ENCODE assay signal across 13 mouse cellular contexts in the genomic region with DNA sequence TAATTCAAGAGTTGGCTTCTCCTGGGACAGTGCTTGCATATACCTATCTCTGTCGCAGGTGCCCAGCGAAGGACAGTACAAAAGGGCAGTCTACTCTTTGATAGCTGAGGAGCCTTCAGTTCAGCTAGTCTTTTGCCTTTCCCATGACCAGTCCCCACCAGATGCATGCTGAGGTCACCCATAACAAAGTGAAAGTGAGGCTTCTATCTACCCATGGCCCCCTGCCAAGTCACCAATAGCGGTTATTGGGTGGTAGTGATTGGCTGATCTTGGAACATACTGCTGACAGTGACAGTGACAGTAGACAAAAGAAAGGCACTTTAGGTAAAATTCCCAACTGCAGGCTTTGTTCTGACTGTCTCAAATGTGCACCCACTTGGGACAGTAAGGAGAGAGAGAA. TPM values are rescaled to one million over a fixed set of nuclear protein-coding genes. Genes with fewer than 3 reads are reported as not detected.
DNase-seq lines count a peak whose midpoint lies in the region; ATAC-seq and TF ChIP-seq lines count a peak whose summit lies in the region.
"Had no signal": no experiment of that assay in that cellular context is flagged by ENCODE, and none has a peak within 500 bp of the region (broad histone marks: within the 10 kb centered on the region; RNA-seq: fewer than 3 reads in every experiment).

No protein-coding gene starts in this region.

- TF ChIP-seq POLR2A in liver, adult 2 months (IDR thresholded peaks at IDR 0.05; ENCODE audit: extremely low read depth, insufficient read depth, low read length) = no peak

- H3K27ac ChIP-seq in liver, adult 2 months (replicated peaks; ENCODE audit: insufficient read depth, low read depth, low read length) = no peak overlapping the region
- H3K27ac ChIP-seq in intestine, embryonic 16.5 days (ENCODE audit: low read length) = no peak overlapping the region
- peak overlapping the region; percentile 75 for H3K27ac ChIP-seq in stomach, embryonic 16.5 days (ENCODE audit: low read length)
- no peak overlapping the region for H3K27ac ChIP-seq in kidney, embryonic 15.5 days
- H3K27ac ChIP-seq: forebrain, embryonic 13.5 days; limb, embryonic 13.5 days; midbrain, embryonic 15.5 days had no signal

- 30% methylated on average over 3 of the region's 3 CpGs for WGBS in liver, adult 2 months
- 84% methylated on average over 3 of the region's 3 CpGs for WGBS in intestine, embryonic 16.5 days
- WGBS in stomach, embryonic 16.5 days = 89% methylated on average over 3 of the region's 3 CpGs
- WGBS in kidney, embryonic 15.5 days = 93% methylated on average over 3 of the region's 3 CpGs

- TF ChIP-seq CTCF in liver, adult 2 months (IDR thresholded peaks at IDR 0.05; ENCODE audit: low read depth, low read length) = no peak

- H3K27me3 ChIP-seq in liver, adult 2 months (ENCODE audit: control insufficient read depth, insufficient read depth, low read length) = no peaks in the 10 kb centered on the region
- no peaks in the 10 kb centered on the region for H3K27me3 ChIP-seq in intestine, embryonic 16.5 days (replicated peaks; ENCODE audit: control insufficient read depth, insufficient read depth, low read length)
- H3K27me3 ChIP-seq in stomach, embryonic 16.5 days (ENCODE audit: control insufficient read depth, insufficient read depth, low read length) = no peaks in the 10 kb centered on the region
- no peaks in the 10 kb centered on the region for H3K27me3 ChIP-seq in kidney, embryonic 15.5 days
- H3K27me3 ChIP-seq: forebrain, embryonic 13.5 days; limb, embryonic 13.5 days; midbrain, embryonic 15.5 days had no signal

- no peak overlapping the region for H3K4me3 ChIP-seq in liver, adult 2 months (ENCODE audit: insufficient read depth, low read depth, low read length)
- no peak overlapping the region for H3K4me3 ChIP-seq in intestine, embryonic 16.5 days (ENCODE audit: low read length)
- no peak overlapping the region for H3K4me3 ChIP-seq in stomach, embryonic 16.5 days (replicated peaks; ENCODE audit: low read length)
- no peak overlapping the region for H3K4me3 ChIP-seq in kidney, embryonic 15.5 days (replicated peaks)
- H3K4me3 ChIP-seq: forebrain, embryonic 13.5 days; limb, embryonic 13.5 days; midbrain, embryonic 15.5 days had no signal

- no peak overlapping the region; the same call in 1 of the 2 replicates for H3K9ac ChIP-seq in liver, adult 2 months (ENCODE audit: low read depth, low read length)
- H3K9ac ChIP-seq in intestine, embryonic 16.5 days (ENCODE audit: low read depth, low read length) = no peak overlapping the region
- no peak overlapping the region for H3K9ac ChIP-seq in stomach, embryonic 16.5 days (ENCODE audit: low read length)
- H3K9ac ChIP-seq in kidney, embryonic 15.5 days = no peak overlapping the region
- H3K9ac ChIP-seq: forebrain, embryonic 13.5 days; limb, embryonic 13.5 days; midbrain, embryonic 15.5 days had no signal

- no peak overlapping the region for H3K4me2 ChIP-seq in intestine, embryonic 16.5 days (ENCODE audit: low read depth, low read length)
- H3K4me2 ChIP-seq in stomach, embryonic 16.5 days (ENCODE audit: low read depth, low read length) = peak overlapping the region; percentile 25; the same call in 1 of the 2 replicates
- H3K4me2 ChIP-seq in kidney, embryonic 15.5 days = no peak overlapping the region
- H3K4me2 ChIP-seq: forebrain, embryonic 13.5 days; limb, embryonic 13.5 days; midbrain, embryonic 15.5 days had no signal

- DNase-seq in liver, adult 2 months (ENCODE audit: extremely low read depth, low read depth, low spot score) = peak; percentile 43
- DNase-seq in liver = no peak
- DNase-seq in adrenal gland, adult 2 months = peak; percentile 44
- no peak for DNase-seq in cerebellum, adult 11-12 months
- DNase-seq: gastrocnemius, postnatal 14 days; kidney, adult 8-10 months; thymus, adult 2 months had no signal

- peak; percentile 45 for ATAC-seq in intestine, embryonic 16.5 days
- no peak for ATAC-seq in stomach, embryonic 16.5 days (ENCODE audit: insufficient read depth, low FRiP score)
- no peak for ATAC-seq in kidney, embryonic 15.5 days (replicated peaks; ENCODE audit: low FRiP score)
- ATAC-seq: forebrain, embryonic 13.5 days had no signal

- H3K36me3 ChIP-seq in liver, adult 2 months (ENCODE audit: control insufficient read depth, insufficient read depth, low read length) = no peaks in the 10 kb centered on the region
- H3K36me3 ChIP-seq in intestine, embryonic 16.5 days (ENCODE audit: control insufficient read depth, insufficient read depth, low read length) = no peaks in the 10 kb centered on the region
- no peaks in the 10 kb centered on the region for H3K36me3 ChIP-seq in stomach, embryonic 16.5 days (ENCODE audit: control insufficient read depth, insufficient read depth, low read length)
- H3K36me3 ChIP-seq in kidney, embryonic 15.5 days = no peaks in the 10 kb centered on the region
- H3K36me3 ChIP-seq: limb, embryonic 13.5 days; midbrain, embryonic 15.5 days had no signal

- H3K79me2 ChIP-seq in liver, adult 2 months (ENCODE audit: control insufficient read depth, insufficient read depth, low read length) = no peaks in the 10 kb centered on the region

- peaks cover 5% of the 10 kb centered on the region; the same call in 1 of the 2 replicates for H3K4me1 ChIP-seq in liver, adult 2 months (ENCODE audit: control insufficient read depth, insufficient read depth, low read length)
- peaks cover 4% of the 10 kb centered on the region; the same call in 1 of the 2 replicates for H3K4me1 ChIP-seq in intestine, embryonic 16.5 days (ENCODE audit: control insufficient read depth, insufficient read depth, low read length)
- peaks cover 13% of the 10 kb centered on the region for H3K4me1 ChIP-seq in stomach, embryonic 16.5 days (ENCODE audit: control insufficient read depth, insufficient read depth, low read length)
- peaks cover 21% of the 10 kb centered on the region for H3K4me1 ChIP-seq in kidney, embryonic 15.5 days

- H3K9me3 ChIP-seq in intestine, embryonic 16.5 days (ENCODE audit: control insufficient read depth, low read length) = no peaks in the 10 kb centered on the region
- H3K9me3 ChIP-seq in stomach, embryonic 16.5 days (replicated peaks; ENCODE audit: control insufficient read depth, low read length) = no peaks in the 10 kb centered on the region
- no peaks in the 10 kb centered on the region for H3K9me3 ChIP-seq in kidney, embryonic 15.5 days (replicated peaks)
- H3K9me3 ChIP-seq: forebrain, embryonic 13.5 days; limb, embryonic 13.5 days; midbrain, embryonic 15.5 days had no signal

RNA-seq across cellular contexts. Expression of a gene that starts 53.2 kb away (rescaled TPM):
- 5.7 and 6.2 TPM in 2 replicates for total RNA-seq in liver, adult 2 months (2014; rRNA removed)
- 2.3 and 3.5 TPM in 2 replicates for polyA plus RNA-seq in liver, adult 2 months (2012; rRNA removed)
- total RNA-seq in adrenal gland, adult 2 months (2021) = 10 to 100 TPM; 47.1 to 49.7 TPM
- polyA plus RNA-seq in adrenal gland, adult 2 months (2012; rRNA removed) = 97.1 and 167 TPM in 2 replicates
- polyA plus RNA-seq in intestine, embryonic 16.5 days (2015; fragmentation: Nextera tagmentation; extraction: Ambion mirVana) = 11.4 and 11.5 TPM in 2 replicates
- 37.2 and 38.0 TPM in 2 replicates for polyA plus RNA-seq in stomach, embryonic 16.5 days (2015; fragmentation: Nextera tagmentation; extraction: Ambion mirVana)
- 14.6 and 16.4 TPM in 2 replicates for polyA plus RNA-seq in kidney, embryonic 15.5 days (2015; fragmentation: Nextera tagmentation; extraction: Ambion mirVana)

Comparison
In these comparisons a context has a peak if more than half of its experiments do, and no peak if none do; other contexts are left out.
1. DNase-seq: peak in liver, adult 2 months (single experiment) and adrenal gland, adult 2 months (single experiment); none in liver (single experiment) and cerebellum, adult 11-12 months (single experiment).